Mouse (Mus musculus) bone marrow, adult 2 months (tissue): Measurements from ENCODE around the gene Sec16a.

Experiments used
- CTCF ChIP-seq: fragments of 200-500 bp; IDR thresholded peaks from 2 replicates; pipeline ENCODE4 v1.5.1; 2011; ENCODE audit warnings: low read length, control low read depth; ENCODE audit not compliant: control insufficient read depth, insufficient read depth
- POLR2A ChIP-seq: fragments of 200-500 bp; IDR thresholded peaks from 2 replicates; pipeline ENCODE4 v1.6.1; 2011; ENCODE audit warnings: low read depth, mild to moderate bottlenecking, control low read depth, low read length, borderline replicate concordance; ENCODE audit not compliant: control insufficient read depth

- TF ChIP-seq CTCF (no peak), POLR2A (no peak)
Measured at GRCm38 (mm10) chr2:26459478-26459877, 14.5 kb upstream of the Sec16a start.
